Mouse (Mus musculus) ES-Bruce4 (cell line): ENCODE measurements around the gene Gm21954. TPM values are rescaled to one million over a fixed set of nuclear protein-coding genes. Genes with fewer than 3 reads are reported as not detected.

Experiments used
- H3K27ac ChIP-seq: 2 replicates; pipeline ENCODE4 v1.5.1; 2012; ENCODE audit warnings: low read length, inconsistent platforms; ENCODE audit not compliant: insufficient read depth
- H3K27me3 ChIP-seq: 2 replicates; pipeline ENCODE4 v1.6.1; 2012; ENCODE audit warnings: mild to moderate bottlenecking, low read length, inconsistent platforms; ENCODE audit not compliant: control insufficient read depth, poor library complexity, insufficient read depth, severe bottlenecking
- H3K36me3 ChIP-seq: 2 replicates; pipeline ENCODE4 v1.6.1; 2012; ENCODE audit warnings: inconsistent platforms, mild to moderate bottlenecking, low read length, moderate library complexity; ENCODE audit not compliant: control insufficient read depth, poor library complexity, insufficient read depth, severe bottlenecking
- H3K4me1 ChIP-seq: one replicate; pipeline ENCODE4 v1.8.1; 2011; ENCODE audit warnings: low read length; ENCODE audit not compliant: control insufficient read depth, insufficient read depth
- H3K4me3 ChIP-seq: 2 replicates; pipeline ENCODE4 v1.5.1; 2011; ENCODE audit warnings: low read depth, mild to moderate bottlenecking, low read length
- H3K9ac ChIP-seq: 2 replicates; pipeline ENCODE4 v1.6.1; 2012; ENCODE audit warnings: low read depth, mild to moderate bottlenecking, inconsistent platforms; ENCODE audit not compliant: poor library complexity, severe bottlenecking
- H3K9me3 ChIP-seq: replicated peaks from 2 replicates; pipeline ENCODE4 v1.6.1; 2012; ENCODE audit warnings: mild to moderate bottlenecking, low read length, inconsistent platforms; ENCODE audit not compliant: control insufficient read depth, poor library complexity, insufficient read depth, severe bottlenecking
- CTCF ChIP-seq: IDR thresholded peaks from one replicate; pipeline ENCODE4 v1.8.1; 2011; ENCODE audit warnings: low read depth, low read length
- EP300 ChIP-seq: IDR thresholded peaks from 2 replicates; pipeline ENCODE4 v1.6.1; 2011; ENCODE audit warnings: low read depth, low read length; ENCODE audit not compliant: insufficient read depth
- POLR2A ChIP-seq: IDR thresholded peaks from one replicate; pipeline ENCODE4 v1.8.1; 2011; ENCODE audit warnings: low read length; ENCODE audit not compliant: insufficient read depth
- polyA plus RNA-seq: library from polyadenylated mRNA; stranded (reverse); fragments of >200 nt; gene quantifications from 2 replicates; pipeline ENCODE4 v1.2.4, GENCODE M21; 2011; ENCODE audit warnings: low read depth; ENCODE audit not compliant: missing spikeins, insufficient read depth, insufficient read length

Gm21954 gene
- polyA plus RNA-seq, 1 experiment: not detected

GRCm38 (mm10) chr3:55418845-55419244, 53.2 kb downstream of the Gm21954 start:
- no peaks in the 10 kb centered on the region for H3K4me1 ChIP-seq
- H3K4me3 ChIP-seq: no peak overlapping the region
- TF ChIP-seq CTCF: no peak
- no peak for TF ChIP-seq EP300
- no peak overlapping the region for H3K27ac ChIP-seq
- H3K9ac ChIP-seq: no peak overlapping the region
- no peaks in the 10 kb centered on the region for H3K36me3 ChIP-seq
- no peaks in the 10 kb centered on the region for H3K27me3 ChIP-seq
- H3K9me3 ChIP-seq: no peaks in the 10 kb centered on the region

GRCm38 (mm10) chr3:55415527-55415950, 56.5 kb downstream of the Gm21954 start:
- TF ChIP-seq CTCF (no peak), POLR2A (no peak), EP300 (no peak)
- Histone ChIP-seq H3K27ac (no peak overlapping the region), H3K27me3 (no peaks in the 10 kb centered on the region), H3K4me3 (no peak overlapping the region), H3K4me1 (no peaks in the 10 kb centered on the region), H3K36me3 (no peaks in the 10 kb centered on the region), H3K9ac (no peak overlapping the region), H3K9me3 (no peaks in the 10 kb centered on the region)

Other genes with a start within 250 kb of the Gm21954 start
- 1.3 and 2.3 TPM in 2 replicates for gene Dclk1, start 229.8 kb downstream of the Gm21954 start, polyA plus RNA-seq